Mouse (Mus musculus) megakaryocyte-erythroid progenitor cell, adult 5 weeks (primary cell): ENCODE measurements around the gene Vmn1r239-ps. TPM values are rescaled to one million over a fixed set of nuclear protein-coding genes. Genes with fewer than 3 reads are reported as not detected.

Experiments
- polyA plus RNA-seq: library from polyadenylated mRNA; stranded (reverse); fragments of >175 nt; gene quantifications from 2 replicates; pipeline ENCODE4 v1.2.3, GENCODE M21; 2012

The Vmn1r239-ps gene
- not detected in 2 replicates for polyA plus RNA-seq

GRCm38 (mm10) chrX:147453610-147454009, at the start of gene Vmn1r239-ps:
Gene Vmn1r239-ps (minus strand): TSS chrX:147453710.

GRCm38 (mm10) chrX:147429129-147429528, 24.4 kb downstream of the Vmn1r239-ps start, which contains the start of gene Il13ra2:
Gene Il13ra2 (minus strand): TSS chrX:147429192.

Other genes with a start within 250 kb of the Vmn1r239-ps start
- gene Il13ra2, start 24.5 kb downstream of the Vmn1r239-ps start, polyA plus RNA-seq, result not detected in 2 replicates
- gene Lrch2, start 100.4 kb upstream of the Vmn1r239-ps start, polyA plus RNA-seq, result 0.32 and 0.37 TPM in 2 replicates